ENCODE assay signal across 8 mouse cellular contexts in genomic region chr1:84128510-84128909, GRCm38 (mm10).
DNase-seq lines count a peak whose midpoint lies in the region; ATAC-seq lines count a peak whose summit lies in the region.

No protein-coding gene starts in this region.

- no peak overlapping the region for H3K4me2 ChIP-seq in forebrain, embryonic 12.5 days
- H3K4me2 ChIP-seq in forebrain, embryonic 13.5 days: no peak overlapping the region
- no peak overlapping the region for H3K4me2 ChIP-seq in midbrain, embryonic 14.5 days (ENCODE audit: low read length)
- H3K4me2 ChIP-seq in midbrain, embryonic 11.5 days: no peak overlapping the region

- DNase-seq in midbrain, embryonic 14.5 days: peak; percentile 74
- no peak for DNase-seq in midbrain, embryonic 11.5 days (ENCODE audit: low spot score, missing footprints)
- peak; percentile 30 for DNase-seq in kidney, adult 9 months
- peak; percentile 30 for DNase-seq in retina, postnatal 1 day
- DNase-seq in gastrocnemius, adult 18-20 months (ENCODE audit: low spot score): no peak
- DNase-seq in heart, adult 9 months (ENCODE audit: low spot score in 2 of 2): no peak

- no peaks in the 10 kb centered on the region for H3K4me1 ChIP-seq in forebrain, embryonic 12.5 days
- H3K4me1 ChIP-seq in forebrain, embryonic 13.5 days: peaks cover 3% of the 10 kb centered on the region; the same call in 1 of the 2 replicates
- H3K4me1 ChIP-seq in midbrain, embryonic 14.5 days (ENCODE audit: control insufficient read depth, insufficient read depth, low read length): no peaks in the 10 kb centered on the region
- no peaks in the 10 kb centered on the region for H3K4me1 ChIP-seq in midbrain, embryonic 11.5 days (ENCODE audit: control insufficient read depth, insufficient read depth, low read length)

- ATAC-seq in forebrain, embryonic 12.5 days (ENCODE audit: low FRiP score): 0 out of 2 replicates have a peak, but pooled peaks have one; percentile 33
- ATAC-seq in forebrain, embryonic 13.5 days: no peak
- ATAC-seq in midbrain, embryonic 14.5 days (ENCODE audit: low FRiP score, low TSS enrichment): no peak
- ATAC-seq in midbrain, embryonic 11.5 days (ENCODE audit: low FRiP score): no peak

- WGBS in forebrain, embryonic 12.5 days: 63% methylated on average over 4 of the region's 4 CpGs
- 57% methylated on average over 4 of the region's 4 CpGs for WGBS in forebrain, embryonic 13.5 days
- 58% methylated on average over 4 of the region's 4 CpGs for WGBS in midbrain, embryonic 14.5 days
- WGBS in midbrain, embryonic 11.5 days: 54% methylated on average over 4 of the region's 4 CpGs

- no peaks in the 10 kb centered on the region for H3K27me3 ChIP-seq in forebrain, embryonic 12.5 days
- H3K27me3 ChIP-seq in forebrain, embryonic 13.5 days: no peaks in the 10 kb centered on the region
- H3K27me3 ChIP-seq in midbrain, embryonic 14.5 days (ENCODE audit: control insufficient read depth, insufficient read depth, low read length): no peaks in the 10 kb centered on the region
- no peaks in the 10 kb centered on the region for H3K27me3 ChIP-seq in midbrain, embryonic 11.5 days (ENCODE audit: control insufficient read depth, insufficient read depth, low read length)

- no peak overlapping the region for H3K27ac ChIP-seq in forebrain, embryonic 12.5 days
- H3K27ac ChIP-seq in forebrain, embryonic 13.5 days: no peak overlapping the region
- H3K27ac ChIP-seq in midbrain, embryonic 14.5 days (replicated peaks; ENCODE audit: low read depth, low read length): no peak overlapping the region
- no peak overlapping the region for H3K27ac ChIP-seq in midbrain, embryonic 11.5 days (ENCODE audit: low read depth, low read length)

- H3K9ac ChIP-seq in forebrain, embryonic 12.5 days: no peak overlapping the region
- H3K9ac ChIP-seq in forebrain, embryonic 13.5 days: no peak overlapping the region
- H3K9ac ChIP-seq in midbrain, embryonic 14.5 days (replicated peaks; ENCODE audit: low read length): no peak overlapping the region
- no peak overlapping the region for H3K9ac ChIP-seq in midbrain, embryonic 11.5 days (ENCODE audit: low read length)

- H3K36me3 ChIP-seq in forebrain, embryonic 12.5 days (replicated peaks): no peaks in the 10 kb centered on the region
- no peaks in the 10 kb centered on the region for H3K36me3 ChIP-seq in forebrain, embryonic 13.5 days (ENCODE audit: poor library complexity, severe bottlenecking)
- no peaks in the 10 kb centered on the region for H3K36me3 ChIP-seq in midbrain, embryonic 14.5 days (ENCODE audit: control insufficient read depth, insufficient read depth, low read length)
- no peaks in the 10 kb centered on the region for H3K36me3 ChIP-seq in midbrain, embryonic 11.5 days (ENCODE audit: control insufficient read depth, insufficient read depth, low read length)

- H3K4me3 ChIP-seq in forebrain, embryonic 12.5 days (replicated peaks): no peak overlapping the region
- H3K4me3 ChIP-seq in forebrain, embryonic 13.5 days: no peak overlapping the region
- H3K4me3 ChIP-seq in midbrain, embryonic 14.5 days (replicated peaks; ENCODE audit: low read depth, low read length): no peak overlapping the region
- no peak overlapping the region for H3K4me3 ChIP-seq in midbrain, embryonic 11.5 days (ENCODE audit: low read depth, low read length)

- H3K9me3 ChIP-seq in forebrain, embryonic 12.5 days: no peaks in the 10 kb centered on the region
- H3K9me3 ChIP-seq in forebrain, embryonic 13.5 days (replicated peaks): no peaks in the 10 kb centered on the region
- no peaks in the 10 kb centered on the region for H3K9me3 ChIP-seq in midbrain, embryonic 14.5 days (ENCODE audit: control insufficient read depth, low read length)
- H3K9me3 ChIP-seq in midbrain, embryonic 11.5 days (ENCODE audit: control insufficient read depth, low read length): no peaks in the 10 kb centered on the region

Comparison
In these comparisons a context has a peak if more than half of its experiments do, and no peak if none do; other contexts are left out.
1. DNase-seq: peak in midbrain, embryonic 14.5 days (single experiment), kidney, adult 9 months (single experiment) and retina, postnatal 1 day (single experiment); none in midbrain, embryonic 11.5 days (single experiment), gastrocnemius, adult 18-20 months (single experiment) and heart, adult 9 months (0 of 2).